Mouse (Mus musculus) intestine, embryonic 16.5 days (tissue): ENCODE data around the gene Fstl3. TPM values are rescaled to one million over a fixed set of nuclear protein-coding genes. Genes with fewer than 3 reads are reported as not detected.
A peak's percentile ranks its signal among the peaks of the same experiment; 100 is the strongest.

Experiments used
- ATAC-seq: fragments of 200-750 bp; cut with Nextera tagmentation; 2 replicates; pipeline ENCODE4 v1.8.0; 2017; ENCODE audit warnings: moderate TSS enrichment, moderate library complexity
- H3K27ac ChIP-seq: fragments of 300-500 bp; sonication (generic); 2 replicates; pipeline ENCODE4 v1.5.1; 2014; ENCODE audit warnings: mild to moderate bottlenecking, low read length
- H3K27me3 ChIP-seq: fragments of 300-500 bp; sonication (generic); replicated peaks from 2 replicates; pipeline ENCODE4 v1.6.1; 2014; ENCODE audit warnings: low read length, control low read depth, mixed read lengths; ENCODE audit not compliant: control insufficient read depth, insufficient read depth
- H3K36me3 ChIP-seq: fragments of 300-500 bp; sonication (generic); 2 replicates; pipeline ENCODE4 v1.6.1; 2014; ENCODE audit warnings: low read length, control low read depth; ENCODE audit not compliant: control insufficient read depth, insufficient read depth
- H3K4me1 ChIP-seq: fragments of 300-500 bp; sonication (generic); 2 replicates; pipeline ENCODE4 v1.6.1; 2014; ENCODE audit warnings: low read length, control low read depth, mixed read lengths; ENCODE audit not compliant: control insufficient read depth, insufficient read depth
- H3K4me2 ChIP-seq: fragments of 300-500 bp; sonication (generic); 2 replicates; pipeline ENCODE4 v1.6.1; 2014; ENCODE audit warnings: low read depth, low read length, control low read depth
- H3K4me3 ChIP-seq: fragments of 300-500 bp; sonication (generic); 2 replicates; pipeline ENCODE4 v1.5.1; 2014; ENCODE audit warnings: mild to moderate bottlenecking, low read length
- H3K9ac ChIP-seq: fragments of 300-500 bp; sonication (generic); 2 replicates; pipeline ENCODE4 v1.6.1; 2014; ENCODE audit warnings: low read depth, low read length
- H3K9me3 ChIP-seq: fragments of 300-500 bp; sonication (generic); 2 replicates; pipeline ENCODE4 v1.6.1; 2016; ENCODE audit warnings: low read length, control low read depth; ENCODE audit not compliant: control insufficient read depth
- WGBS: fragments of 180-500 bp; shearing (Covaris S2); extraction: QIAGEN DNeasy Blood & Tissue Kit; methylation state at CpG from one replicate; pipeline ENCODE4 v1.1.7; 2014; 5-methylcytosine and 5-hydroxymethylcytosine counted together
- polyA plus RNA-seq: library from polyadenylated mRNA; unstranded; fragments of >200 nt; fragmentation: Nextera tagmentation; extraction: Ambion mirVana; gene quantifications from 2 replicates; pipeline ENCODE4 v1.2.1, GENCODE M21; 2015

Gene Fstl3
- polyA plus RNA-seq, 1 experiment from 2014 or later = 15.1 TPM

DNA sequence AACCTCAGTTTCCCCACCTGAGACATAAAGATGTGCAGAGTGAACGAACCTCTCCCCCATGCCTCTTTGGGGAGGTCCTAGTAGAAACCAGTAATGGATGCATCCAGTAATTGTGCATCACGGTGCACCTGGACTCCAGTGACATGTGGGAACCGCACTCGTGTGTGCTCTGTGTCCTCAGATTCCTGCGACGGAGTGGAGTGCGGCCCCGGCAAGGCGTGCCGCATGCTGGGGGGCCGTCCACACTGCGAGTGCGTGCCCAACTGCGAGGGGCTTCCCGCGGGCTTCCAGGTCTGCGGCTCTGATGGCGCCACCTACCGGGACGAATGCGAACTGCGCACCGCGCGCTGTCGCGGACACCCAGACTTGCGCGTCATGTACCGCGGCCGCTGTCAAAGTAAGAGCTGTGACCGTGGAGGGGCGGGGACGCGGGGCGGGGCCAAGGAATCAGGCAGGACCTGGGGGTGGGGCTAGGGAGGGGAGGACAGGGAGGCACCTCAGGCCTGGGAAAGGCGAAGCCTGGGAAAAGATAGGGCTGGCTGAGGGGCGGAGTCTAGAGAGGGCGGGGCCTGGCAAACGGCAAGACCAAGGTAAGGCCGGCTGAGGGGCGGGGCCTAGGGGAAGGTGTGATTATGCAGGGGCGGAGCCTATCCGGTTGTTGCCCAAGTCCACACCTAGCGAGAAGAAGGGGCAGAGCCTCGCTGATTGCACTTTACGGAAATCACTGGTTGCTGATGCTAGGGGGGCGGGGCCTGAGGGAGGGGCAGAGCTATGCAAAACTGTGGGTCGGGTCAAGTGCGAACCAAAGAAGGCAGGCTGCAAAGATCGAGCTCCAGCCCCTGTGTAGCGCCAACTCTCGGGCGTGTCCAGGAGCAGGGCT lies 3.0 kb downstream of the Fstl3 start:
- peaks cover 37% of the 10 kb centered on the region for H3K4me1 ChIP-seq
- H3K27me3 ChIP-seq = peaks cover 2% of the 10 kb centered on the region; the same call in 1 of the 2 replicates
- peak overlapping the region; percentile 49 for H3K9ac ChIP-seq
- WGBS = 1% methylated on average over 55 of the region's 55 CpGs
- no peaks in the 10 kb centered on the region for H3K36me3 ChIP-seq
- H3K4me3 ChIP-seq = peak overlapping the region; percentile 54
- H3K4me2 ChIP-seq = peak overlapping the region; percentile 94
- peak; percentile 90 for ATAC-seq
- no peaks in the 10 kb centered on the region for H3K9me3 ChIP-seq
- peak overlapping the region; percentile 73 for H3K27ac ChIP-seq

DNA sequence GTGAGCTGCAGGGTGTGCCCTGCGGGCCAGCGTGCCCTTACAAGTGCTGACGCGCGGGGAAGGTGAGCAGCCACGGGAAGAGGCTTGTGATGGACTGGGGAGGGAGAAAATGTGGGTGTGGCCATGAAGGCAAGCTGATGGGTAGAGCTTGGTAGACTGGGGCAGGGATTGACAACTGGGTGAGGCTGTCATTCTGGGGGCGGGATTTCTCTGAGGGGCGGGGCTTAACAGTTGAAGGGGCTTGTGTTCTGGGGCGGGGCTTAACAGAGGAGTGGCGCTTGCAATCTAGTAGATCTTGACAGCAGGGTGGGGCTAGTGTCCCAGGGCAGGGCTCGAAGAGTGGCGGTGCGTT lies 3.6 kb downstream of the Fstl3 start:
- Histone ChIP-seq H3K4me2 (peak overlapping the region; percentile 94), H3K27me3 (peaks cover 2% of the 10 kb centered on the region; the same call in 1 of the 2 replicates), H3K4me3 (peak overlapping the region; percentile 54), H3K9ac (peak overlapping the region; percentile 43), H3K36me3 (no peaks in the 10 kb centered on the region), H3K9me3 (no peaks in the 10 kb centered on the region), H3K27ac (peak overlapping the region; percentile 73), H3K4me1 (peaks cover 37% of the 10 kb centered on the region)
- no peak for ATAC-seq
- under 1% methylated on average over 13 of the region's 13 CpGs for WGBS

- WGBS = 33% methylated on average over 21 of the region's 21 CpGs
- H3K9ac ChIP-seq = peak overlapping the region; percentile 43
- H3K9me3 ChIP-seq = no peaks in the 10 kb centered on the region
- H3K4me3 ChIP-seq = peak overlapping the region; percentile 54
- no peak overlapping the region for H3K27ac ChIP-seq
- H3K27me3 ChIP-seq = peaks cover 2% of the 10 kb centered on the region; the same call in 1 of the 2 replicates
- ATAC-seq = no peak
- H3K36me3 ChIP-seq = no peaks in the 10 kb centered on the region
- H3K4me1 ChIP-seq = peaks cover 37% of the 10 kb centered on the region
- H3K4me2 ChIP-seq = peak overlapping the region; percentile 94
Measured at GRCm38 (mm10) chr10:79781139-79781538, 4.1 kb downstream of the Fstl3 start.

GRCm38 (mm10) chr10:79781956-79782355 lies 4.9 kb downstream of the Fstl3 start:
- Histone ChIP-seq H3K27ac (no peak overlapping the region), H3K36me3 (no peaks in the 10 kb centered on the region), H3K4me1 (peaks cover 34% of the 10 kb centered on the region), H3K9ac (no peak overlapping the region), H3K4me2 (no peak overlapping the region), H3K27me3 (peaks cover 2% of the 10 kb centered on the region; the same call in 1 of the 2 replicates), H3K9me3 (no peaks in the 10 kb centered on the region), H3K4me3 (no peak overlapping the region)
- WGBS = 72% methylated on average over 5 of the region's 5 CpGs
- no peak for ATAC-seq

GRCm38 (mm10) chr10:79783050-79783449 lies 6.0 kb downstream of the Fstl3 start:
- H3K27ac ChIP-seq = no peak overlapping the region
- WGBS = 61% methylated on average over 7 of the region's 7 CpGs
- ATAC-seq = no peak
- no peaks in the 10 kb centered on the region for H3K36me3 ChIP-seq
- H3K4me2 ChIP-seq = no peak overlapping the region
- no peak overlapping the region for H3K9ac ChIP-seq
- H3K4me3 ChIP-seq = no peak overlapping the region
- peaks cover 24% of the 10 kb centered on the region for H3K4me1 ChIP-seq
- peaks cover 2% of the 10 kb centered on the region; the same call in 1 of the 2 replicates for H3K27me3 ChIP-seq
- no peaks in the 10 kb centered on the region for H3K9me3 ChIP-seq

GRCm38 (mm10) chr10:79783920-79784800 lies 7.1 kb downstream of the Fstl3 start:
- ATAC-seq = no peak
- H3K4me1 ChIP-seq = peaks cover 16% of the 10 kb centered on the region
- no peaks in the 10 kb centered on the region for H3K36me3 ChIP-seq
- H3K4me2 ChIP-seq = no peak overlapping the region
- peaks cover 2% of the 10 kb centered on the region; the same call in 1 of the 2 replicates for H3K27me3 ChIP-seq
- H3K4me3 ChIP-seq = no peak overlapping the region
- H3K27ac ChIP-seq = no peak overlapping the region
- WGBS = 39% methylated on average over 27 of the region's 27 CpGs
- H3K9ac ChIP-seq = no peak overlapping the region
- H3K9me3 ChIP-seq = no peaks in the 10 kb centered on the region

DNA sequence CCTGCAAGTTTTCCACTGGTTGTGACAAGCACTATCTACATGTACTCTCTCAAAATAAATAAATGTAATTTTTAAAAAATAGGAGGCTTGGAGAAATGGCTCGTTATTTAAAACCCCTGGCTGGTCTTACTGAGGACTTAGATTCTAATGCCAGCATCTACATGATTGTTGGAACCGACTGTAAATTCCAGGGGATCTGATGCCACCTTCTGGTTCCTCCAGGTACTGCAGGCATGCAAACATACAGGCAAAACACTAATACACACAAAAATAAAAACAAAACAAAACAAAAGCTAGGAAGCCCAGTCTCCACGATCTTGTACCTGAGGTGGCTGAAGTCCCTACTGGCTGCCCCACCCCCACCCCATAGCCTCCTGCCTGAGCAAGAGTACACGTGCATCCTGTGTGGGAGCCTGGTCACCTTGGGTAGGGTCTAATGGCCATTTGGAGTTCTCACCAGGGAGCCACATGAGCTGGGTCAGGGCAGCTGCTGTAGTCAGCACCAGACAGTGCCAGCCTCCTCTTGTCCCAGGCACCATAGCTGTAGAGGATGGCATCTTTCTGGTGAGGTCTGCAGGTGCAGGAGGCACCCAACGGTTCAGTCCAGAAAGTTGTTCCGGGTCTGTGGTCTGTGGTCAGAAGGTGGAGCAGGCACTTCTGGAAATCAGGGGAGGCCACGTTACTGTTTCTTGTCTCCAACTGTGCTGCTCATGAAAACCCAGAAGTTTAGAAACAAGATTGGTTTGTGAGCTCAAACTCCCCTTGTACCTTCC lies 11.5 kb downstream of the Fstl3 start:
- H3K4me2 ChIP-seq = no peak overlapping the region
- no peak overlapping the region for H3K4me3 ChIP-seq
- no peaks in the 10 kb centered on the region for H3K36me3 ChIP-seq
- 35% methylated on average over 7 of the region's 7 CpGs for WGBS
- ATAC-seq = no peak
- H3K4me1 ChIP-seq = peaks cover 2% of the 10 kb centered on the region
- no peaks in the 10 kb centered on the region for H3K9me3 ChIP-seq
- no peak overlapping the region for H3K27ac ChIP-seq
- H3K9ac ChIP-seq = no peak overlapping the region
- peaks cover 2% of the 10 kb centered on the region; the same call in 1 of the 2 replicates for H3K27me3 ChIP-seq

GRCm38 (mm10) chr10:79789581-79789980 lies 12.5 kb downstream of the Fstl3 start:
- ATAC-seq = no peak
- no peaks in the 10 kb centered on the region for H3K9me3 ChIP-seq
- no peak overlapping the region for H3K27ac ChIP-seq
- H3K27me3 ChIP-seq = no peaks in the 10 kb centered on the region; the same call in 1 of the 2 replicates
- 55% methylated on average over 2 of the region's 2 CpGs for WGBS
- no peaks in the 10 kb centered on the region for H3K36me3 ChIP-seq
- no peak overlapping the region for H3K9ac ChIP-seq
- H3K4me3 ChIP-seq = no peak overlapping the region
- H3K4me1 ChIP-seq = peaks cover 12% of the 10 kb centered on the region
- H3K4me2 ChIP-seq = no peak overlapping the region
